Mouse (Mus musculus) heart, postnatal 0 days (tissue): ENCODE measurements around the gene Pa2g4.

Experiments
- CTCF ChIP-seq: IDR thresholded peaks from 2 replicates; pipeline ENCODE4 v1.5.1; 2016; ENCODE audit warnings: antibody characterized with exemption, control low read depth, low read depth
- EP300 ChIP-seq: IDR thresholded peaks from 2 replicates; pipeline ENCODE4 v1.6.1; 2016; ENCODE audit warnings: antibody characterized with exemption, low read depth

GRCm38 (mm10) chr10:128510301-128510700 lies 55.5 kb downstream of the Pa2g4 start:
- TF ChIP-seq EP300 (no peak), CTCF (no peak)
